Mouse (Mus musculus) ES-E14 (cell line): ENCODE measurements around the gene Pigu. TPM values are rescaled to one million over a fixed set of nuclear protein-coding genes. Genes with fewer than 3 reads are reported as not detected.

Experiments
- DNase-seq: peaks from one replicate; pipeline ENCODE4 v3.0.0-alpha.2; 2013; ENCODE audit warnings: low read depth, low spot score
- H3K27ac ChIP-seq: 2 replicates; pipeline ENCODE4 v1.5.1; 2012; ENCODE audit warnings: low read depth, mild to moderate bottlenecking, low read length, moderate library complexity, mixed read lengths; ENCODE audit not compliant: poor library complexity, insufficient read depth, severe bottlenecking
- H3K36me3 ChIP-seq: 2 replicates; pipeline ENCODE4 v1.6.1; 2012; ENCODE audit warnings: mild to moderate bottlenecking, low read length, moderate library complexity, mixed read lengths; ENCODE audit not compliant: control insufficient read depth, poor library complexity, insufficient read depth, severe bottlenecking
- H3K4me1 ChIP-seq, 2 experiments: fragments of 150-350 bp in 1 of 2; sonication (generic) in 1 of 2; 2 replicates each; pipeline ENCODE4 v1.6.1; 2012; ENCODE audit warnings: low read length in 2 of 2, mild to moderate bottlenecking in 1 of 2, mixed read lengths in 1 of 2; ENCODE audit not compliant: control insufficient read depth in 2 of 2, insufficient read depth in 2 of 2, poor library complexity in 1 of 2
- H3K4me3 ChIP-seq, 2 experiments: fragments of 150-350 bp in 1 of 2; sonication (generic) in 1 of 2; 2 replicates each; pipeline ENCODE4 v1.5.1; 2012; ENCODE audit warnings: low read length in 2 of 2, low read depth in 1 of 2, mild to moderate bottlenecking in 1 of 2, mixed read lengths in 1 of 2; ENCODE audit not compliant: insufficient read depth in 1 of 2, poor library complexity in 1 of 2, severe bottlenecking in 1 of 2
- H3K9ac ChIP-seq: 2 replicates; pipeline ENCODE4 v1.6.1; 2012; ENCODE audit warnings: low read depth, mild to moderate bottlenecking, low read length, mixed read lengths; ENCODE audit not compliant: poor library complexity, insufficient read depth, severe bottlenecking
- H3K9me3 ChIP-seq: fragments of 150-350 bp; sonication (generic); 2 replicates; pipeline ENCODE4 v1.6.1; 2012; ENCODE audit warnings: low read depth, mild to moderate bottlenecking, low read length; ENCODE audit not compliant: control insufficient read depth, insufficient read depth
- CHD2 ChIP-seq: IDR thresholded peaks from 2 replicates; pipeline ENCODE4 v1.6.1; 2014; ENCODE audit warnings: mild to moderate bottlenecking, low read depth, low read length, inconsistent platforms
- HCFC1 ChIP-seq: IDR thresholded peaks from 2 replicates; pipeline ENCODE4 v1.6.1; 2012; ENCODE audit warnings: low read length, inconsistent platforms, borderline replicate concordance; ENCODE audit not compliant: insufficient read depth
- MAFK ChIP-seq: IDR thresholded peaks from 2 replicates; pipeline ENCODE4 v1.6.1; 2014; ENCODE audit warnings: mild to moderate bottlenecking, low read depth, low read length, inconsistent platforms; ENCODE audit not compliant: insufficient read depth
- ZC3H11A ChIP-seq: IDR thresholded peaks from 2 replicates; pipeline ENCODE4 v1.6.1; 2012; ENCODE audit warnings: low read depth, mild to moderate bottlenecking, inconsistent platforms, low read length, borderline replicate concordance
- ZNF384 ChIP-seq: IDR thresholded peaks from 2 replicates; pipeline ENCODE4 v1.6.1; 2012; ENCODE audit warnings: low read depth, low read length, inconsistent platforms
- in situ Hi-C, 2 experiments: fragments of 600-800 bp; cut with MboI; formaldehyde crosslinking; loops; one replicate each; pipeline ENCODE4 v1.15.1; 2025; ENCODE audit warnings: low sequenced_read_pairs in 2 of 2, inconsistent platforms in 1 of 2; ENCODE audit not compliant: unreplicated experiment in 2 of 2
- total RNA-seq: library from RNA; depleted of rRNA; stranded (reverse); fragments of 300-350 nt; gene quantifications from 2 replicates; pipeline ENCODE4 v1.2.3, GENCODE M21; 2012

Gene Pigu
- total RNA-seq, 1 experiment = 26.3 TPM

GRCm38 (mm10) chr2:155293382-155293781 lies 63.8 kb downstream of the Pigu start:
- no peak for TF ChIP-seq ZNF384
- TF ChIP-seq MAFK = no peak
- no peak for TF ChIP-seq CHD2
- TF ChIP-seq HCFC1 = no peak
- TF ChIP-seq ZC3H11A = no peak
- no peak overlapping the region for H3K4me3 ChIP-seq
- no peaks in the 10 kb centered on the region for H3K4me1 ChIP-seq
- H3K27ac ChIP-seq = no peak overlapping the region
- in situ Hi-C loops = no loop called here
- peaks cover 8% of the 10 kb centered on the region for H3K36me3 ChIP-seq
- no peaks in the 10 kb centered on the region for H3K9me3 ChIP-seq
- no peak overlapping the region for H3K9ac ChIP-seq
- DNase-seq = no peak

DNA sequence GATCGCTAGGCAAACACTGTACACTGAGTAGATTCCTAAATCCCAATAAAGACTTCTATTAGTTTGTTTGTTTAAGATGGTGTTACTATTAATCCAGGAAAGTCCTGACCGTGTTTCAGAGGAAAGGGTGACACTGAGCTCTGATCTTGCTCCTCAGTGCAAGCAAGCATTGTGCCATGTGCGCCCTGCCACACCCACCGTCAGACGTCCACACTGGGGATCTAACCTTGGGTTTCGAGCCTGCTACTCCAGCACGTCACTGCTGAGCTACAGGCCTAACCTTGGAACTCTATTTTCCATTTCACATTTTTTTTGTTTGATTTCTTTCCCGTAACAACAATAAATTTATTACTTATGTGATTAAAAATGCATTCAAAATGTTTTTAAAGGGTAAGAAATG lies 67.2 kb downstream of the Pigu start:
- Histone ChIP-seq H3K4me1 (no peaks in the 10 kb centered on the region), H3K27ac (no peak overlapping the region), H3K4me3 (no peak overlapping the region), H3K36me3 (peaks cover 3% of the 10 kb centered on the region; the same call in 1 of the 2 replicates), H3K9ac (no peak overlapping the region), H3K9me3 (no peaks in the 10 kb centered on the region)
- DNase-seq = no peak
- TF ChIP-seq HCFC1 (no peak), ZC3H11A (no peak), CHD2 (no peak), MAFK (no peak), ZNF384 (no peak)
- in situ Hi-C loops = no loop called here

DNA sequence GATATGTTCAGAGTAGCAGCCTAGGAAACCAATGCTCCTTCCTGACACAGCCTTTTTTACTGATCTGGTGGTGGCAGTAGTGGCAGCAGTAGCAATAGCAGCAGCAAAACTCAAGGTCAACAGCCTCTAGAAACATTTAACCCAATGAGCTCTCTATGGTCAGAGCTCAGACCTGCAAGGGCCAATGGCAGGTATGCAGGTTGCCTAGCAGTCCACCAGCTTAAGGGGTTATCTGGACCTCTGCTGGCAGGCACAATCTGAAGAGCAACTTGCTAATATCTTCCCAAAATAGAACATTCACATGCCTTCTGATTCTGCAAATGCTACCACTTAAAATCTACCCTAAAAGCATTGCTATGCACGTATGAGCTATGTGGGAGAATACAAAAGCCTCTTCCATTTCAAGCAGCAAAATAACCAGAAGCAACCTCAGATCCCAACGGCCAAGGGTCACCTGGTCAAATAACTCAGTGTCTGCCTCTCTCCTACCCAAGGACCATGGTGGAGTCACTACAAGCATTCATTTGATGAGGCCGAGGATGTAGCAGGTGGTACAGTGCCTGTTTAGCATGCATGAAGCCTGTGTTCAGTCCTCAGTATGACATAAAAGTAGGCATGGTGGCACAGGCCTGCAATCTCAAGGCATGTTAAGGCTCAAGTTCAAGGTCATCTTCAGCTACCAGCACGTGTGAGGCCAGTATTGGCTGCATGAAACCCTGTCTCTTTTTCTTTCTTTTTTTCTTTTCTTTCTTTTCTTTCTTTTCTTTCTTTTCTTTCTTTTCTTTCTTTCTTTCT lies 69.6 kb downstream of the Pigu start:
- Histone ChIP-seq H3K9ac (no peak overlapping the region), H3K4me1 (no peaks in the 10 kb centered on the region), H3K4me3 (no peak overlapping the region), H3K27ac (no peak overlapping the region), H3K9me3 (no peaks in the 10 kb centered on the region), H3K36me3 (no peaks in the 10 kb centered on the region; the same call in 1 of the 2 replicates)
- TF ChIP-seq CHD2 (no peak), ZNF384 (no peak), ZC3H11A (no peak), HCFC1 (no peak), MAFK (no peak)
- in situ Hi-C loops = no loop called here
- no peak for DNase-seq

- in situ Hi-C loops = no loop called here
- Histone ChIP-seq H3K9ac (no peak overlapping the region), H3K27ac (no peak overlapping the region), H3K36me3 (no peaks in the 10 kb centered on the region), H3K9me3 (no peaks in the 10 kb centered on the region), H3K4me1 (no peaks in the 10 kb centered on the region), H3K4me3 (no peak overlapping the region)
- TF ChIP-seq MAFK (no peak), ZNF384 (no peak), CHD2 (no peak), ZC3H11A (no peak), HCFC1 (no peak)
- DNase-seq = no peak
Observed at GRCm38 (mm10) chr2:155285744-155286143, 71.5 kb downstream of the Pigu start.
